Mouse (Mus musculus) CH12.LX (cell line): Measurements from ENCODE around the gene Ptpn6.

Experiments
- BHLHE40 ChIP-seq: IDR thresholded peaks from 2 replicates; pipeline ENCODE4 v1.6.1; 2011; ENCODE audit warnings: mild to moderate bottlenecking, low read depth, low read length, improper control_type of control experiment
- CTCF ChIP-seq, 2 experiments: IDR thresholded peaks in 1 of 2; conservative IDR thresholded peaks in 1 of 2; 2 replicates each; pipeline ENCODE4 v1.5.1; 2011 to 2012; ENCODE audit warnings: low read depth in 2 of 2, low read length in 2 of 2, improper control_type of control experiment in 1 of 2, inconsistent platforms in 1 of 2, mild to moderate bottlenecking in 1 of 2, moderate library complexity in 1 of 2
- E2F4 ChIP-seq: IDR thresholded peaks from 2 replicates; pipeline ENCODE4 v1.6.1; 2011; ENCODE audit warnings: low read depth, low read length, improper control_type of control experiment; ENCODE audit not compliant: insufficient replicate concordance
- EP300 ChIP-seq: IDR thresholded peaks from 2 replicates; pipeline ENCODE4 v1.6.1; 2011; ENCODE audit warnings: low read length, improper control_type of control experiment
- ETS1 ChIP-seq: conservative IDR thresholded peaks from 2 replicates; pipeline ENCODE4 v1.6.1; 2012; ENCODE audit warnings: low read depth, mild to moderate bottlenecking, inconsistent platforms, low read length, improper control_type of control experiment, moderate library complexity
- MAFK ChIP-seq: IDR thresholded peaks from 2 replicates; pipeline ENCODE4 v1.6.1; 2011; ENCODE audit warnings: low read length, improper control_type of control experiment; ENCODE audit not compliant: insufficient replicate concordance
- MAX ChIP-seq: IDR thresholded peaks from 2 replicates; pipeline ENCODE4 v1.6.1; 2011; ENCODE audit warnings: low read length, improper control_type of control experiment
- MYC ChIP-seq: IDR thresholded peaks from 2 replicates; pipeline ENCODE4 v1.6.1; 2011; ENCODE audit warnings: low read depth, mild to moderate bottlenecking, improper control_type of control experiment, low read length
- POLR2A ChIP-seq: IDR thresholded peaks from 2 replicates; pipeline ENCODE4 v1.6.1; 2011; ENCODE audit warnings: low read depth, mild to moderate bottlenecking, improper control_type of control experiment, low read length
- SIN3A ChIP-seq: IDR thresholded peaks from 2 replicates; pipeline ENCODE4 v1.6.1; 2012; ENCODE audit warnings: low read length, improper control_type of control experiment, inconsistent platforms
- SMC3 ChIP-seq: IDR thresholded peaks from 2 replicates; pipeline ENCODE4 v1.6.1; 2011; ENCODE audit warnings: low read depth, low read length, improper control_type of control experiment
- ZNF384 ChIP-seq: IDR thresholded peaks from 2 replicates; pipeline ENCODE4 v1.6.1; 2012; ENCODE audit warnings: low read depth, low read length, improper control_type of control experiment, inconsistent platforms

DNA sequence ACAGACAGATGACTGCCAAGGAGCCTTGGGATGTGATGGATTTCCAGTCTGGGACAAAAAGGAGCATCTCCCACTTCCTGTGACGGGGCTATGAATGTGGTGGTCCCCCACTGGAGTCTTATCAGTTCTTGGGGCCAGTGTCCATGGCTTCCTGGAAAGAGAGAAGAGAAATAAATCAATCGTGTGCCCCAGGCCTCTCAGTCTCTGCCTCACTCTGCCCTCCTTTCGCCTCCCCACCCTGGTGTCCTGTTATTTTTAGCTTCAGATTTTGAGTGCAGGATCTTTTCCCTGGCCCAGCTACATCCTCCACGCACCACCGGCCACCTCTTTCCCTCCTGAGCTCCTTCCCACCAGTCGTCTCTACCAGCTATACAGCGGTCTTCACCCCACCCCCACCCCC lies 31.5 kb upstream of the Ptpn6 start:
- no peak for TF ChIP-seq CTCF (conservative IDR thresholded peaks at IDR 0.05 in 1 of 2, IDR thresholded peaks at IDR 0.05 in 1 of 2; ENCODE audit: low read depth in 2 of 2, low read length in 2 of 2)
- no peak for TF ChIP-seq MYC
- TF ChIP-seq ZNF384: no peak
- TF ChIP-seq POLR2A: no peak
- TF ChIP-seq MAX: no peak
- no peak for TF ChIP-seq E2F4
- TF ChIP-seq MAFK: no peak
- TF ChIP-seq ETS1: no peak
- no peak for TF ChIP-seq BHLHE40
- TF ChIP-seq SIN3A: no peak
- TF ChIP-seq SMC3: no peak
- no peak for TF ChIP-seq EP300
